Mouse (Mus musculus): ENCODE measurements around the gene Tbx21.

DNA sequence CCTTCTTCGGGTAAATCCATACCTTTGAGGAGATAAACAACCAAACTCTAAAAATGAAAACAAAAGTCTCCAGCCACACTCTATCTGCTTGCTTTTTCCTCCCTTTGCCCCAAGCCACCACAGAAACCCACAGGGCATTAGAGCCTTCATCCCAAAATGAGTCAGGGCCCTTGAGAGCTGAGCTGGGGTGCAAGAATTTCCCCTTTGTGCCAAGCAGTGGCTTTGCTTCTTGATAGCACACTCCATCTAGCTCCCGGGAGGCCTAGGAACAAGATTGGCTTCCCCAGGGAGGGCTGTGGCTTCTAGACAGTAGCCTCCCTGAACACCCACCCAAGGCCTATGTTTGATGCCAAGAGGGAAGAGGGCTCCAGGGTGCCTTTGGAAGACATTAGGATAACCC lies 16.6 kb upstream of the Tbx21 start:
- no peak for TF ChIP-seq GATA1 (IDR thresholded peaks at IDR 0.05; ENCODE audit: borderline replicate concordance, low read length)
- TF ChIP-seq FLI1 (IDR thresholded peaks at IDR 0.05; ENCODE audit: low read length): no peak
